Comparison of ENCODE assay signal across 12 mouse cellular contexts in genomic region chr11:77914598-77915260, GRCm38 (mm10). TPM values are rescaled to one million over a fixed set of nuclear protein-coding genes. Genes with fewer than 3 reads are reported as not detected.
DNase-seq lines count a peak whose midpoint lies in the region; ATAC-seq and TF ChIP-seq lines count a peak whose summit lies in the region.
"Had no signal": no experiment of that assay in that cellular context is flagged by ENCODE, and none has a peak within 500 bp of the region (broad histone marks: within the 10 kb centered on the region; RNA-seq: fewer than 3 reads in every experiment).

No protein-coding gene starts in this region.

- no peaks in the 10 kb centered on the region for H3K36me3 ChIP-seq in heart, embryonic 12.5 days
- no peaks in the 10 kb centered on the region for H3K36me3 ChIP-seq in embryonic facial prominence, embryonic 11.5 days (replicated peaks; ENCODE audit: control insufficient read depth, insufficient read depth, low read depth, low read length)
- no peaks in the 10 kb centered on the region for H3K36me3 ChIP-seq in hindbrain, embryonic 13.5 days
- H3K36me3 ChIP-seq in midbrain, embryonic 13.5 days: no peaks in the 10 kb centered on the region
- H3K36me3 ChIP-seq: lung, embryonic 15.5 days had no signal

- TF ChIP-seq CTCF in lung, adult 2 months (IDR thresholded peaks at IDR 0.05; ENCODE audit: insufficient read depth, low read length): no peak

- peak overlapping the region; percentile 47 for H3K4me2 ChIP-seq in heart, embryonic 12.5 days
- H3K4me2 ChIP-seq in embryonic facial prominence, embryonic 11.5 days (ENCODE audit: low read depth, low read length): peak overlapping the region; percentile 44
- H3K4me2 ChIP-seq in hindbrain, embryonic 13.5 days: peak overlapping the region; percentile 48
- H3K4me2 ChIP-seq in midbrain, embryonic 13.5 days (replicated peaks): peak overlapping the region; percentile 44
- H3K4me2 ChIP-seq: lung, embryonic 15.5 days had no signal

- peaks cover 10% of the 10 kb centered on the region for H3K4me1 ChIP-seq in heart, embryonic 12.5 days (replicated peaks)
- H3K4me1 ChIP-seq in embryonic facial prominence, embryonic 11.5 days (ENCODE audit: control insufficient read depth, insufficient read depth, low read length): peaks cover 13% of the 10 kb centered on the region
- H3K4me1 ChIP-seq in hindbrain, embryonic 13.5 days (replicated peaks): peaks cover 51% of the 10 kb centered on the region
- peaks cover 58% of the 10 kb centered on the region for H3K4me1 ChIP-seq in midbrain, embryonic 13.5 days (replicated peaks)
- H3K4me1 ChIP-seq in lung, adult 2 months (ENCODE audit: control insufficient read depth, insufficient read depth, low read length): no peaks in the 10 kb centered on the region

- no peak overlapping the region for H3K27ac ChIP-seq in heart, embryonic 12.5 days (ENCODE audit: poor library complexity, severe bottlenecking)
- H3K27ac ChIP-seq in embryonic facial prominence, embryonic 11.5 days (replicated peaks; ENCODE audit: low read depth, low read length): no peak overlapping the region
- H3K27ac ChIP-seq in hindbrain, embryonic 13.5 days: peak overlapping the region; percentile 67; the same call in 1 of the 2 replicates
- H3K27ac ChIP-seq in midbrain, embryonic 13.5 days: peak overlapping the region; percentile 75
- H3K27ac ChIP-seq: lung, embryonic 15.5 days had no signal

- peaks cover 65% of the 10 kb centered on the region for H3K27me3 ChIP-seq in heart, embryonic 12.5 days (replicated peaks)
- peaks cover 15% of the 10 kb centered on the region for H3K27me3 ChIP-seq in embryonic facial prominence, embryonic 11.5 days (ENCODE audit: control insufficient read depth, insufficient read depth, low read length)
- H3K27me3 ChIP-seq in hindbrain, embryonic 13.5 days: peaks cover 73% of the 10 kb centered on the region
- H3K27me3 ChIP-seq in midbrain, embryonic 13.5 days: peaks cover 41% of the 10 kb centered on the region

- ATAC-seq in heart, embryonic 12.5 days (ENCODE audit: insufficient number of reproducible peaks, low FRiP score): no peak
- ATAC-seq in embryonic facial prominence, embryonic 11.5 days (replicated peaks; ENCODE audit: insufficient number of reproducible peaks, low FRiP score, low TSS enrichment, low read depth): no peak
- no peak; the same call in 1 of the 2 replicates for ATAC-seq in hindbrain, embryonic 13.5 days (ENCODE audit: low FRiP score)
- peak; percentile 56; the same call in 1 of the 2 replicates for ATAC-seq in midbrain, embryonic 13.5 days
- ATAC-seq: inflammation-experienced regulatory T-cells, adult 6 months had no signal

- intact Hi-C loops in heart, postnatal 14 days (cut with DNase I): no loop called here

- no peaks in the 10 kb centered on the region for H3K9me3 ChIP-seq in heart, embryonic 12.5 days (replicated peaks)
- H3K9me3 ChIP-seq in embryonic facial prominence, embryonic 11.5 days (replicated peaks; ENCODE audit: control insufficient read depth, low read length): no peaks in the 10 kb centered on the region
- H3K9me3 ChIP-seq in hindbrain, embryonic 13.5 days: no peaks in the 10 kb centered on the region
- H3K9me3 ChIP-seq in midbrain, embryonic 13.5 days: no peaks in the 10 kb centered on the region
- H3K9me3 ChIP-seq: lung, embryonic 15.5 days had no signal

- peak overlapping the region; percentile 11; the same call in 1 of the 2 replicates for H3K4me3 ChIP-seq in heart, embryonic 12.5 days
- H3K4me3 ChIP-seq in embryonic facial prominence, embryonic 11.5 days (ENCODE audit: low read depth, low read length): 0 out of 2 replicates have a peak overlapping the region, but pooled peaks have one; percentile 7
- H3K4me3 ChIP-seq in hindbrain, embryonic 13.5 days: peak overlapping the region; percentile 11; the same call in 1 of the 2 replicates
- H3K4me3 ChIP-seq in midbrain, embryonic 13.5 days (replicated peaks): peak overlapping the region; percentile 13; the same call in 1 of the 2 replicates
- H3K4me3 ChIP-seq in lung, adult 2 months (replicated peaks; ENCODE audit: extremely low read depth, low read depth, low read length): no peak overlapping the region
- H3K4me3 ChIP-seq: lung, embryonic 15.5 days had no signal

- H3K9ac ChIP-seq in heart, embryonic 12.5 days: no peak overlapping the region
- peak overlapping the region; percentile 47 for H3K9ac ChIP-seq in embryonic facial prominence, embryonic 11.5 days (replicated peaks; ENCODE audit: low read length)
- peak overlapping the region; percentile 63; the same call in 1 of the 2 replicates for H3K9ac ChIP-seq in hindbrain, embryonic 13.5 days
- peak overlapping the region; percentile 36; the same call in 1 of the 2 replicates for H3K9ac ChIP-seq in midbrain, embryonic 13.5 days (replicated peaks)
- H3K9ac ChIP-seq: lung, embryonic 15.5 days had no signal

- WGBS in heart, embryonic 12.5 days: 6% methylated on average over 31 of the region's 32 CpGs
- WGBS in embryonic facial prominence, embryonic 11.5 days: 3% methylated on average over 31 of the region's 32 CpGs
- WGBS in hindbrain, embryonic 13.5 days: 3% methylated on average over 31 of the region's 32 CpGs
- WGBS in midbrain, embryonic 13.5 days: 4% methylated on average over 32 of the region's 32 CpGs
- WGBS in lung, adult 2 months: 8% methylated on average over 32 of the region's 32 CpGs

- TF ChIP-seq POLR2A in lung, adult 2 months (IDR thresholded peaks at IDR 0.05; ENCODE audit: borderline replicate concordance, extremely low read depth, low read depth, low read length): no peak

- no peak for DNase-seq in heart, postnatal 14 days
- no peak for DNase-seq in embryonic facial prominence, embryonic 11.5 days (ENCODE audit: low spot score)
- DNase-seq in lung, adult 2 months: no peak
- no peak for DNase-seq in left cerebral cortex, adult 18-20 months (ENCODE audit: low spot score in 2 of 2)
- DNase-seq in kidney, postnatal 4 days: no peak

RNA-seq across cellular contexts. Expression of gene Sez6, which starts 15.9 kb away (rescaled TPM):
- polyA plus RNA-seq in heart, embryonic 12.5 days (2016; fragmentation: Nextera tagmentation; extraction: Ambion mirVana): 0.18 TPM in 1 of 2 replicates, not detected in the other
- under 1 TPM; 0.22 to 0.50 TPM for total RNA-seq in heart, postnatal 14 days (2021)
- 1.5 and 2.1 TPM in 2 replicates for polyA plus RNA-seq in embryonic facial prominence, embryonic 11.5 days (2014; fragmentation: Nextera tagmentation; extraction: Ambion mirVana)
- 112 and 121 TPM in 2 replicates for polyA plus RNA-seq in hindbrain, embryonic 13.5 days (2015; fragmentation: Nextera tagmentation; extraction: Ambion mirVana)
- polyA plus RNA-seq in midbrain, embryonic 13.5 days (2015; fragmentation: Nextera tagmentation; extraction: Ambion mirVana): 118 TPM in 2 replicates
- 0.12 and 0.19 TPM in 2 replicates for polyA plus RNA-seq in lung, adult 2 months (2012; rRNA removed)
- total RNA-seq in left cerebral cortex, adult 18-20 months (2021): 100 to 1,000 TPM; 145 to 154 TPM
- total RNA-seq: common myeloid progenitor, adult 5-6 weeks had no signal

RNA-seq across cellular contexts. Expression of gene Pipox, which starts 20.8 kb away (rescaled TPM):
- 2.3 and 3.1 TPM in 2 replicates for polyA plus RNA-seq in heart, embryonic 12.5 days (2016; fragmentation: Nextera tagmentation; extraction: Ambion mirVana)
- total RNA-seq in heart, postnatal 14 days (2021): 1 to 10 TPM in 1 of 2 experiments, under 1 TPM in 1; 0.98 to 1.1 TPM
- polyA plus RNA-seq in embryonic facial prominence, embryonic 11.5 days (2014; fragmentation: Nextera tagmentation; extraction: Ambion mirVana): 2.7 and 3.0 TPM in 2 replicates
- 4.2 and 6.6 TPM in 2 replicates for polyA plus RNA-seq in hindbrain, embryonic 13.5 days (2015; fragmentation: Nextera tagmentation; extraction: Ambion mirVana)
- polyA plus RNA-seq in midbrain, embryonic 13.5 days (2015; fragmentation: Nextera tagmentation; extraction: Ambion mirVana): 8.6 and 11.0 TPM in 2 replicates
- polyA plus RNA-seq in lung, adult 2 months (2012; rRNA removed): 0.60 and 1.3 TPM in 2 replicates
- total RNA-seq in left cerebral cortex, adult 18-20 months (2021): 1 to 10 TPM in 1 of 2 experiments, under 1 TPM in 1; 0.81 to 1.2 TPM
- total RNA-seq: common myeloid progenitor, adult 5-6 weeks; gastrocnemius, adult 18-20 months had no signal

Comparison
In these comparisons a context has a peak if more than half of its experiments do, and no peak if none do; other contexts are left out.
1. H3K27ac ChIP-seq: peak in hindbrain, embryonic 13.5 days (single experiment) and midbrain, embryonic 13.5 days (single experiment); none in heart, embryonic 12.5 days (single experiment) and embryonic facial prominence, embryonic 11.5 days (single experiment).
2. RNA of gene Sez6, which starts 15.9 kb away (polyA plus RNA-seq): 118 TPM in midbrain, embryonic 13.5 days and 112 to 121 TPM in hindbrain, embryonic 13.5 days; 1.5 to 2.1 TPM in embryonic facial prominence, embryonic 11.5 days, 0.12 to 0.19 TPM in lung, adult 2 months and 0.18 TPM in heart, embryonic 12.5 days; every median in the first group is over 10 times any median in the second.
3. Peak in every context shown above with its lines, with median percentiles within 50 percentile points of each other: H3K4me2 ChIP-seq.